Mouse (Mus musculus) thymus, adult 2 months (tissue): ENCODE results near the gene Rap1gap.

ENCODE experiments used
- CTCF ChIP-seq: fragments of 200-500 bp; IDR thresholded peaks from 2 replicates; pipeline ENCODE4 v1.5.1; 2012; ENCODE audit warnings: mild to moderate bottlenecking, control low read depth, low read length, moderate library complexity, borderline replicate concordance; ENCODE audit not compliant: control insufficient read depth, poor library complexity, insufficient read depth; ENCODE audit errors: extremely low read depth
- POLR2A ChIP-seq: fragments of 200-500 bp; IDR thresholded peaks from 2 replicates; pipeline ENCODE4 v1.6.1; 2012; ENCODE audit warnings: mild to moderate bottlenecking, low read length, control low read depth, moderate library complexity; ENCODE audit not compliant: control insufficient read depth, poor library complexity, insufficient read depth; ENCODE audit errors: extremely low read depth

GRCm38 (mm10) chr4:137733459-137733858 is 68.9 kb downstream of the Rap1gap start:
- TF ChIP-seq CTCF (no peak), POLR2A (no peak)
